Mouse (Mus musculus) lung, adult 2 months (tissue): Measurements from ENCODE around the gene 9430097D07Rik. TPM values are rescaled to one million over a fixed set of nuclear protein-coding genes. Genes with fewer than 3 reads are reported as not detected.

Experiments used
- DNase-seq: peaks from one replicate; pipeline ENCODE4 v3.0.0; 2022
- H3K4me1 ChIP-seq: fragments of 200-500 bp; 2 replicates; pipeline ENCODE4 v1.6.1; 2011; ENCODE audit warnings: low read length; ENCODE audit not compliant: control insufficient read depth, insufficient read depth
- H3K4me3 ChIP-seq: fragments of 200-500 bp; replicated peaks from 2 replicates; pipeline ENCODE3; 2011; ENCODE audit warnings: low read depth, mild to moderate bottlenecking, control low read depth, low read length; ENCODE audit errors: extremely low read depth
- CTCF ChIP-seq: fragments of 200-500 bp; IDR thresholded peaks from 2 replicates; pipeline ENCODE4 v1.5.1; 2011; ENCODE audit warnings: mild to moderate bottlenecking, low read length, control low read depth; ENCODE audit not compliant: insufficient read depth
- POLR2A ChIP-seq: fragments of 200-500 bp; IDR thresholded peaks from 2 replicates; pipeline ENCODE4 v1.6.1; 2011; ENCODE audit warnings: low read depth, mild to moderate bottlenecking, control low read depth, low read length, borderline replicate concordance; ENCODE audit errors: extremely low read depth
- WGBS: fragments of 180-500 bp; shearing (Covaris S2); methylation state at CpG from one replicate; pipeline ENCODE4 v1.1.7; 2018; 5-methylcytosine and 5-hydroxymethylcytosine counted together
- polyA plus RNA-seq: library from polyadenylated mRNA; depleted of rRNA; stranded (reverse); fragments of >200 nt; gene quantifications from 2 replicates; pipeline ENCODE4 v1.2.3, GENCODE M21; 2012

9430097D07Rik gene
- polyA plus RNA-seq, 1 experiment: not detected

- no peak for TF ChIP-seq CTCF
- TF ChIP-seq POLR2A: no peak
- WGBS: 69% methylated on average over 9 of the region's 9 CpGs
- Histone ChIP-seq H3K4me3 (no peak overlapping the region), H3K4me1 (peaks cover 11% of the 10 kb centered on the region)
- DNase-seq: no peak
These were observed 26.3 kb downstream of the 9430097D07Rik start for GRCm38 (mm10) chr2:32549171-32549570.

DNA sequence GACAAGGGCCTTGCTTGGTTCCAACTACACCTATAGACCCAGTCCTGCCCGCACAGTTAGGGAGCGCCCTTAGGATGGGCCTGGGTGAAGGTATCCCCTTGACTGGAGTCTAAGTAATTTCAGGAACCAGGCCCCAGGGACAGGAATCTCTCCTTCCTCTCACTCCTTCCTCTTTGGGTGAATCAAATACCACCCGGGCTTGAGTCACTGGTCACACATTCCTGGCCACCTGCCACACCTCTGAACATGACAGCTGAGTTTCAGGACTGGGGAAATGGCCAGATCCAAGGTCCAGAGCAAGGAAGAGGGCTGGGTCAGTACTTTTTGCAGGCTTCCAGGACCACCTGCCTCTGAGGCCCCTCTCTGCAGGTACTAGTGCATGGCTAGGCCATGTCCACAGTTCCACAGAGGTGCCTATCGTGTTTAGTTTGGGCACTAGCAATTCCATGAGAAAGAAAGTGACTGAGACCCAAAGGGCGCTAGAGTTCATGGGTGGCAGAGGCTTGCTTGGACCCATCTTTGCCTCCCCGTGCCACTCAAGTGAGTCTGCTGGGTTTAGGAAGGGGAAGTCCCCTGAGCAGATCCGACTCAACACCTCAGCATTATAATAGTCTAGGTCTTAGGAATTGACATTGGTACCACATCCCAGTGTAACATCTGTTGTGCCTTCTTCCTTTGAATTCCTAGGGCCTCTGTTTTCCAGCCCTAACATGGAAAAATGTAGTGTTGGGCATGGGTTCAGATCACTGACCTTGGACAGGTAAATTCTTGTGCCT is 27.3 kb downstream of the 9430097D07Rik start:
- no peak overlapping the region for H3K4me3 ChIP-seq
- 73% methylated on average over 7 of the region's 7 CpGs for WGBS
- no peak for DNase-seq
- no peak for TF ChIP-seq POLR2A
- TF ChIP-seq CTCF: no peak
- H3K4me1 ChIP-seq: peaks cover 11% of the 10 kb centered on the region

- H3K4me3 ChIP-seq: no peak overlapping the region
- peaks cover 11% of the 10 kb centered on the region for H3K4me1 ChIP-seq
- no peak for TF ChIP-seq CTCF
- TF ChIP-seq POLR2A: no peak
- no peak for DNase-seq
- WGBS: 68% methylated on average over 5 of the region's 5 CpGs
These were observed 28.1 kb downstream of the 9430097D07Rik start for GRCm38 (mm10) chr2:32547380-32547779.

- no peak for DNase-seq
- no peak for TF ChIP-seq CTCF
- no peak for TF ChIP-seq POLR2A
- Histone ChIP-seq H3K4me1 (peaks cover 14% of the 10 kb centered on the region), H3K4me3 (no peak overlapping the region)
- 86% methylated on average over 1 of the region's 1 CpGs for WGBS
These were observed 28.5 kb downstream of the 9430097D07Rik start for GRCm38 (mm10) chr2:32546951-32547350.

DNA sequence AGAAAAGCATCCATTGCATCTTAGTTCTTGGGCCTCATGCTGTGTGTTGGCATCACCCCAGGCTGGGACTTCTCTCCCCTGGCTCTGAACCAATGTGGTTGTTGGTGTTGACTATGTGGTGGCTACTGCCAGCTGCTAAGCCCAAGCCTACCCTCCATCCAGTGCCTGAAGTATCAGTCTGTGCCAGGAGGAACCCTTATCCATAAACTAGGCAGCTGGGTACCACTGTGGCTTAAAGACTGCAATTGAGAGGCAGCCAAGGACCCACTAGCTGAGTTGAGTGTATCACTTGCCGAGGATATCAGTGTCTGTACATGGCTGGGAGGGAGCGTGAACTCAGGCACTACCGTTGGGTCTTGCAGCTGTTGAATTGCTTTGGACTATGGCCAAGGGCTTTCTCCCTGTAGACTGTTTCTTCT is 32.4 kb downstream of the 9430097D07Rik start:
- TF ChIP-seq POLR2A (no peak), CTCF (no peak)
- Histone ChIP-seq H3K4me1 (peaks cover 14% of the 10 kb centered on the region; the same call in 1 of the 2 replicates), H3K4me3 (no peak overlapping the region)
- no peak for DNase-seq
- WGBS: 42% methylated on average over 3 of the region's 3 CpGs

DNA sequence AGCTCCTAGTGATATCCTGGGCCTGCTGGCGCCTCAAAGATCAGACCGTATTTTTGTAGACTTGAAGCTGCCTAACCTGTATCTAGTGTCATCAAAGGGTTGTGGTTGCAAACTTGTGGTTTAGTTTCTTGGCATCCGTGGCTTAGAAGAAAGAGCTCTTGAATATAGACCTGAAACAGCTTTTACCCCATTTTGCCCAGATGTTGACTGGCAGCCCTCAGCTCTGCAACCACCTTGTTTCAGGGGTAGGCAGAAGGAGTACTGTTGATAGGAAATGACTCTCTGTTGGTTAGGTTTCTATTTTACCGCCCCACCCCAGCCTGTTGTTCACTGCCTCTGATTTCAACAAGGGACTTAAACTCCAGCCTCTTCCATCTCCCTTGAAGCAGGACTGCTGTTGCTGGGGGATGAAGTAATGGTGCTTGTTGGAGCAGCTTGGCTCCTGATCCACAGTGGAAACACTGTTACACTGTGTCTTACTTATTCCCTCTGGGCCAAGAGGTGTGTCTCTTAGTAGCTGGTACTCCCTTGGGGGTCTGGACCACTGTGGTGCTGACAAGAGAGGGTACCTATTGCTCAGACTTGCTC is 33.4 kb downstream of the 9430097D07Rik start:
- no peak overlapping the region for H3K4me3 ChIP-seq
- DNase-seq: no peak
- peaks cover 19% of the 10 kb centered on the region; the same call in 1 of the 2 replicates for H3K4me1 ChIP-seq

GRCm38 (mm10) chr2:32541333-32541908 is 34.1 kb downstream of the 9430097D07Rik start:
- Histone ChIP-seq H3K4me1 (peaks cover 19% of the 10 kb centered on the region; the same call in 1 of the 2 replicates), H3K4me3 (no peak overlapping the region)
- DNase-seq: no peak
- WGBS: 86% methylated on average over 2 of the region's 2 CpGs
- TF ChIP-seq POLR2A: no peak
- no peak for TF ChIP-seq CTCF

More for the DNA sequence above, 33.4 kb downstream of the 9430097D07Rik start:
- no peak for TF ChIP-seq CTCF
- TF ChIP-seq POLR2A: no peak
- WGBS: 59% methylated on average over 4 of the region's 4 CpGs

DNA sequence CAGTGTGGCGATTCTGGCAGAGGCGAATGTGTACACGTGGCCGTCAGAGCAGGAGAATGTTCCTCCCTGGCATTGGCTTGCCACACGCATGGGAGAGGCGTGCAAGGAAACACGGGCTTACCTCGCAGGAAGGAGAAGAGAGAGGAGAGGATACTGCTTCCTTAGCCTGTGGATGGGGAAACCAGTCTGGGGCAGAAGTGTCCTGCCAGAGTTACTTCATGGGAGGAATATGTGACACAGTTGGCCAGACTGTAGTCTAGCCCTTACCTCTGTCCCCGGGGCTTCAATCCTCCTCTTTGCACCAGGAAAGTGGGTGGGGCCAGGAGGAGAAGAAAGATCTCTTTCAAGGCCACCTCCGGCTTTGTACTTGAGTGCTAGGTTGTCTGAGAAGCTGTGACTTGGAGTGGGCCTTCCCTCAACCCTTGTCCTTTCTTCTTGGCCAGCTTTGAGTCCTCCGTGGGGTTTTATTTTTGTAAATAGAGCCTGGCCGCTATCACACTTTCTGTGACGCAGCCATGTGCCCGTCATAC is 36.0 kb downstream of the 9430097D07Rik start:
- peaks cover 21% of the 10 kb centered on the region; the same call in 1 of the 2 replicates for H3K4me1 ChIP-seq
- TF ChIP-seq CTCF (no peak), POLR2A (no peak)
- WGBS: 40% methylated on average over 14 of the region's 14 CpGs
- H3K4me3 ChIP-seq: no peak overlapping the region
- DNase-seq: no peak

- TF ChIP-seq POLR2A: no peak
- TF ChIP-seq CTCF: no peak
- WGBS: 56% methylated on average over 4 of the region's 4 CpGs
- DNase-seq: no peak
- Histone ChIP-seq H3K4me1 (peaks cover 21% of the 10 kb centered on the region; the same call in 1 of the 2 replicates), H3K4me3 (no peak overlapping the region)
These were observed 37.0 kb downstream of the 9430097D07Rik start for GRCm38 (mm10) chr2:32538461-32538860.
